Mouse (Mus musculus): ENCODE measurements around the gene Tac4.

The Tac4 gene

DNA sequence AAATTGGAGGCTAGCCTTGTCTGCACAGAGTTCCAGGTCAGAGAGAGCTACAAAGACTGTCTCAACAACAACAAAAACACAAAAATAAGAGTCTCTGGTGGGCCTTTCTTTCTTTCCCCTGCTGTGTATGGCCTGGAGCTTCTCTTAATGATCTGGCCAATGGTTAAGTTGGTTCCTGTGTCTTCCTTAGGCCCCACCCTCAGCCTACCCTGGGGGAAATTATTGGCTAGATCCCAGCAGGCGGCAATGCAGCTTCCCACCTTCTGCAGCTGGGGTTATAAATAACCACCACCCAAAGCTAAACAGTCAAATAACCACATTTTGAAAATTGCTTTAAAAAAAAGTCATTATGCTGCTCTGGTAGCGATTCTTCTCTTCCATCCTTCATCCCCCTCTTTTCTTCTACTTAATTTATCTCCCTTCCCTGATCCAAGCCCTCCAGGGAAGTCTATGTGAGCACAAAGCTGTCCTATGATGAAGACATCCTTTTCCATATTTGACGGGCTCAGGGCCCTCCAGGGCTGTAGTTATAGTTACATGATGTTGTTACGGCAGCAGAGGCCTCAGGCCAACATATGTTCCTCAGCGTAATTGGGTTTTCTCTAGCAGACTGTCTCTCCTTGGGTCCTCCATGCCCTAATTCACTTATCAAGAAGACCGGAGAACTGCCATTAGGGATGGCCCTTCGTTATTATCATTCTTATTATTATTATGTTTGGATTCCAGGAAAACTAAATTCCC lies 54.1 kb downstream of the Tac4 start:
- no peak for DNase-seq (ENCODE audit: low read depth, low spot score)

GRCm38 (mm10) chr11:95318116-95318515 lies 56.8 kb downstream of the Tac4 start:
- no peak for DNase-seq (ENCODE audit: low read depth, low spot score)
